Mouse (Mus musculus): ENCODE measurements around the gene Hist3h2ba. TPM values are rescaled to one million over a fixed set of nuclear protein-coding genes. Genes with fewer than 3 reads are reported as not detected.

Hist3h2ba gene
- polyA plus RNA-seq, 1 experiment = 18.8 TPM

DNA sequence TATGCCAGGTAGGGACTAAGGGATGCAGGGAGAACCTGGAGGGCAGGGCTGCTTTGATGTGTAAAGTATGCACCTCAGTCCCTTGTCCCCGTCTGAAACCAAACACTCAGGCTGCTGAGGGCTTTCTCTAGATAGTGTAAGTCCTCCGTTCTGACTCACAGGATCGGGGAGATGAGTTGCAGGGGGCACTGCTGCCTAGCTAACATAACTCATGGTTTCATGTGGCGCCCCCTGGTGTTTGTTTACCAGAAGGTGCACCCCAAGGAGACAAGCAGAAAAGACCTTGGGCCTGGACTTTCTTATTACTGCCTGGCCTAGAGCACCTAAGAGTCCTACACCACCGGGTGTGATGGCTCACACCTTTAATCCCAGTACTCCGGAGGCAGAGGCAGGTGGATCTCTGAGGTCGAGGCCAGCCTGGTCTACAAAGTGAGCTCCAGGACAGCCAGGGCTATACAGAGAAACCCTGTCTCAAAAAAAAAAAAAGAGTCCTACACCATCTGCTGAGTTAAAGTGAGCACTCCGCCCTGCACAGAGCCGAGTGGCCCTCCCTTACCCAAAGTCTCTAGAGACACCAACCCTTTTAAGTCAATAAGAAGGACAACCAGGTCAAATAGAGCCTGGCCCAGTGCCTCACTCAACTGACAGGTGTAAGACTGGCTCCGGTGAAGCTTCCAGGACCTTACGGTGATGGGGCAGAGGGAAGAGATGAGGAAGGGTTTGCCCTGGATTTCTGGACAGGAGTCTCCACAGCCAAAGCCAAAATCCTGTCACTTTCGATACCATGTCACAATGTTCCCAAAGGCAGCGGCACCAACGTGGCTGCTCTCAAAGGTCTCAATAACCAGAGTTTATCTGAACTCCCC, 31.6 kb upstream of the Hist3h2ba start:
- Histone ChIP-seq H3K27ac (ENCODE audit: control insufficient read depth, insufficient read depth, low read depth, low read length, poor library complexity) (peak overlapping the region; percentile 88), H3K4me3 (replicated peaks; ENCODE audit: control insufficient read depth, low read depth, low read length) (peak overlapping the region; percentile 58), H3K4me1 (ENCODE audit: control insufficient read depth, insufficient read depth, low read length) (peaks cover 1% of the 10 kb centered on the region; the same call in 1 of the 2 replicates)
- WGBS = 41% methylated on average over 14 of the region's 14 CpGs
- TF ChIP-seq POLR2A (IDR thresholded peaks at IDR 0.05; ENCODE audit: borderline replicate concordance, control insufficient read depth, low read depth, low read length) = no peak
- peak; percentile 61 for TF ChIP-seq CTCF (IDR thresholded peaks at IDR 0.05; ENCODE audit: control insufficient read depth, insufficient read depth, low read length)

DNA sequence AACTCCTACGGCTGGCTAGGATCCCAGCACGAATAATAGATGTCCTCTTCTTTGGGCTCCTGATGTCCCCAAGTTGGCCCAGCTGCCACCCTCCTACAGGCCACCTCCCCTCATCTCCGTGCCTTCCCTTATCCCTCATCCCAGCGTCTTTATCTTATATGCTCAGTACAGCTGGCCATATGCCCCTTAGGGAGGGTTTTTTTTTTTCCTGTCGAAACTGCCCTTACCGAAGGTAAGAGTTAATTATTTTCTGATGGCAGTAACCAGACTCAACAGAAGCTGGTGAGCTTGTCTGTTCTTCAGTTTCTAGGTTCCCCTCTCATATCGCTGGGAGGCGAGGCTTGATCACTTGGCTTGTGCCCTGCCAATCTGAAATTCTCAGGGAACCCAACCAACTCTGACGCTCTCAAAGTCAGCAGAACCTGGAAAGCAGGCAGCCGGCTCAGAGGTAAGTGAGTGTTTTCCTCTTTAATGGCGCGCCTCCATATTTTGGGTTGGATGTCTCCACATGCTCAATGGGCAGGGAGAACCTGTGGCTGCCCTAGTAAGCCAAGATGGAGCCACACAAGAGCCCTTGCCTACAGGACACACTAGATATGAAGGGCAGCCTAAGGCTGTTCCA, 30.9 kb upstream of the Hist3h2ba start, which contains the start of gene Btnl10:
Gene Btnl10, plus strand, starts transcription at position 164 of the 622 bp plus-strand sequence.
- TF ChIP-seq CTCF (IDR thresholded peaks at IDR 0.05; ENCODE audit: control insufficient read depth, insufficient read depth, low read length) (no peak), POLR2A (IDR thresholded peaks at IDR 0.05; ENCODE audit: borderline replicate concordance, control insufficient read depth, low read depth, low read length) (no peak)
- Histone ChIP-seq H3K4me3 (replicated peaks; ENCODE audit: control insufficient read depth, low read depth, low read length) (peak within 1 kb of the TSS; percentile 79), H3K27ac (ENCODE audit: control insufficient read depth, insufficient read depth, low read depth, low read length, poor library complexity) (peak within 1 kb of the TSS; percentile 88), H3K4me1 (ENCODE audit: control insufficient read depth, insufficient read depth, low read length) (peaks cover 1% of the 10 kb centered on the region; the same call in 1 of the 2 replicates)
- WGBS = 63% methylated on average over 12 of the region's 12 CpGs

DNA sequence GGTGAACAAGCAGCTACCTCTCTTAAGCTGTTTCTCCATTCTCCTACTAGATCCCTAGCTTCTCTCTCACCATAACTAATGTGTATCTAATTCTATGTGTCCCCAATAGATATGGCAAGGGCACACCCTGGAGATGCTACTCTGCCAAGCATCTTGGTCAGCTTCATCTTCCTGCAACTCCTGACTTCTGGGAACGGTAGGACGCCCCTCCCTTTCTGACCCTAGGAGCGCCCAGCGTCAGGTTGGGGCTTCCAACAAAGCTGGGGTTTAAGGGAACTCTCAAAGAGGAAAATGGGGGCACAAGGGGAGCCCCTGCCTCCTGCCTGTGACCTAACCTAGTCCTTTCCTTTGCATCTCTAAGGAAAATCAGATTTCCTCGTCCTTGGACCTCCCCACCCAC, 30.0 kb upstream of the Hist3h2ba start:
- Histone ChIP-seq H3K27ac (ENCODE audit: control insufficient read depth, insufficient read depth, low read depth, low read length, poor library complexity) (peak overlapping the region; percentile 88), H3K4me3 (replicated peaks; ENCODE audit: control insufficient read depth, low read depth, low read length) (peak overlapping the region; percentile 79), H3K4me1 (ENCODE audit: control insufficient read depth, insufficient read depth, low read length) (peaks cover 1% of the 10 kb centered on the region; the same call in 1 of the 2 replicates)
- TF ChIP-seq CTCF (IDR thresholded peaks at IDR 0.05; ENCODE audit: control insufficient read depth, insufficient read depth, low read length) (no peak), POLR2A (IDR thresholded peaks at IDR 0.05; ENCODE audit: borderline replicate concordance, control insufficient read depth, low read depth, low read length) (no peak)
- 56% methylated on average over 5 of the region's 5 CpGs for WGBS

GRCm38 (mm10) chr11:58922420-58922819, 26.3 kb upstream of the Hist3h2ba start:
- WGBS = 84% methylated on average over 9 of the region's 9 CpGs
- TF ChIP-seq CTCF (IDR thresholded peaks at IDR 0.05; ENCODE audit: control insufficient read depth, insufficient read depth, low read length) (no peak), POLR2A (IDR thresholded peaks at IDR 0.05; ENCODE audit: borderline replicate concordance, control insufficient read depth, low read depth, low read length) (no peak)
- no peak overlapping the region for H3K27ac ChIP-seq (ENCODE audit: control insufficient read depth, insufficient read depth, low read depth, low read length, poor library complexity)
- H3K4me1 ChIP-seq (ENCODE audit: control insufficient read depth, insufficient read depth, low read length) = no peaks in the 10 kb centered on the region
- H3K4me3 ChIP-seq (replicated peaks; ENCODE audit: control insufficient read depth, low read depth, low read length) = no peak overlapping the region

- H3K4me3 ChIP-seq (replicated peaks; ENCODE audit: control insufficient read depth, low read depth, low read length) = no peak overlapping the region
- WGBS = 90% methylated on average over 2 of the region's 3 CpGs
- H3K27ac ChIP-seq (ENCODE audit: control insufficient read depth, insufficient read depth, low read depth, low read length, poor library complexity) = no peak overlapping the region
- TF ChIP-seq POLR2A (IDR thresholded peaks at IDR 0.05; ENCODE audit: borderline replicate concordance, control insufficient read depth, low read depth, low read length) (no peak), CTCF (IDR thresholded peaks at IDR 0.05; ENCODE audit: control insufficient read depth, insufficient read depth, low read length) (no peak)
- H3K4me1 ChIP-seq (ENCODE audit: control insufficient read depth, insufficient read depth, low read length) = no peaks in the 10 kb centered on the region; the same call in 1 of the 2 replicates
Measured at GRCm38 (mm10) chr11:58926651-58927050, 22.1 kb upstream of the Hist3h2ba start.

GRCm38 (mm10) chr11:58927053-58927452, 21.7 kb upstream of the Hist3h2ba start:
- TF ChIP-seq CTCF (IDR thresholded peaks at IDR 0.05; ENCODE audit: control insufficient read depth, insufficient read depth, low read length) (no peak), POLR2A (IDR thresholded peaks at IDR 0.05; ENCODE audit: borderline replicate concordance, control insufficient read depth, low read depth, low read length) (no peak)
- Histone ChIP-seq H3K4me3 (replicated peaks; ENCODE audit: control insufficient read depth, low read depth, low read length) (no peak overlapping the region), H3K4me1 (ENCODE audit: control insufficient read depth, insufficient read depth, low read length) (no peaks in the 10 kb centered on the region; the same call in 1 of the 2 replicates), H3K27ac (ENCODE audit: control insufficient read depth, insufficient read depth, low read depth, low read length, poor library complexity) (no peak overlapping the region; the same call in 1 of the 2 replicates)
- 48% methylated on average over 2 of the region's 2 CpGs for WGBS

DNA sequence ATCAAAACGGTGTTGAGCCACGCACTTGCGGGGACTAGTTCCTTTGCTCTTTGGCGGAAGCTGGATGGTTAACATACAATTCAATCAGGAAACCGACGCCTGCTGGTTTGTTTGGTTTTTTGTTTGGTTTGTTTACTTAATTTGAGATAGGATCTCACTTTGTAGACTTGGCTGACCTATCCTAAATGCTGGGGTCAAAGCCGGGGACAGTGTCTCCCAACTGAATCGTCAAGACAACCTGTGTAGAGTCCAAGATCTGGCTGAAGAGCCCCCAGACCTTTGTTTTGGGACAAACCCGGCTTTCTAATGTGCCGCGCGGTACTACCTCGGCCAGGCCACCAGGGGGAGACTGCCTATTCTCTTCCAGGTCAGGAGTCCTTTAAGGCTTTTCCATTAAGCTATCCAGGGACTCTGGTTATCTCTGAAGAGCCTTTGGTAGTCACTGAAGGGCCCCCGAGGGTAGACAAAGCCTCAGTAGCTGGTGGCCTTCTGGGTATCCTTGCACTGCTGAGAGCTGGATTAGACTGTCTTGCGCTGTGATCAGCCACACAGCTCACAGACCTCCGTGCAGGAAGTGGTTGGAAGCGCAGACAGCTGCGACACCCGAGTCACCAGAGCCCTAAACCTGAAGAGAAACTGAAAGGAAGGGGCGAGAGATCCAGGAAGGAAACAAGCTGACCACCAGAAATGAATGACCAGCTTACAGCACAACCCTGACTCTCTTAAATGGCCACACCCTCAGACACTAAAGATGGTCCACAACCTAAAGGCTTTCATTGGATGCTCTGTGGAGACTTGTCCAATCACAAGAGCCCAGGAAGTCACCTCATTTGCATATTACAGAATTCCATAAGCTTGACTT, 20.7 kb upstream of the Hist3h2ba start:
- peak overlapping the region; percentile 89 for H3K27ac ChIP-seq (ENCODE audit: control insufficient read depth, insufficient read depth, low read depth, low read length, poor library complexity)
- peak overlapping the region; percentile 75 for H3K4me3 ChIP-seq (replicated peaks; ENCODE audit: control insufficient read depth, low read depth, low read length)
- no peaks in the 10 kb centered on the region; the same call in 1 of the 2 replicates for H3K4me1 ChIP-seq (ENCODE audit: control insufficient read depth, insufficient read depth, low read length)
- TF ChIP-seq CTCF (IDR thresholded peaks at IDR 0.05; ENCODE audit: control insufficient read depth, insufficient read depth, low read length) = peak; percentile 75
- TF ChIP-seq POLR2A (IDR thresholded peaks at IDR 0.05; ENCODE audit: borderline replicate concordance, control insufficient read depth, low read depth, low read length) = peak; percentile 44; the same call in 1 of the 2 replicates
- WGBS = 0% methylated on average over 20 of the region's 20 CpGs

Data from bone marrow, adult 2 months (tissue).